Mouse (Mus musculus) layer of hippocampus, adult 6 months (tissue): ENCODE data around the gene Kctd18. TPM values are rescaled to one million over a fixed set of nuclear protein-coding genes. Genes with fewer than 3 reads are reported as not detected.

Experiments
- long read RNA-seq, 2 experiments: library from polyadenylated mRNA; unstranded; transcript quantifications; one replicate each; pipeline ENCODE4 v2.0.0; 2019 to 2020
- polyA plus RNA-seq: library from polyadenylated mRNA; unstranded; fragments of <200 nt; fragmentation: Nextera tagmentation; gene quantifications from 2 replicates; pipeline ENCODE4 v1.2.3, GENCODE M21; 2021

Kctd18 gene
- 6.4 and 8.3 TPM in 2 replicates for polyA plus RNA-seq
- long read RNA-seq, experiment 1, transcript Kctd18-202 (7 exons, 2,512 nt), result major isoform, 9 of 23 reads
- long read RNA-seq, experiment 1, partial matches to known transcripts, result 1 of 23 reads
- long read RNA-seq, experiment 1, other reads (novel, unspliced or antisense), result 11 of 23 reads
- long read RNA-seq, experiment 2, transcript Kctd18-202 (7 exons, 2,512 nt), result major isoform, 31 of 74 reads
- long read RNA-seq, experiment 2, transcript Kctd18-207 (3 exons, 2,261 nt), result minor isoform, 9 of 74 reads
- long read RNA-seq, experiment 2, partial matches to known transcripts, result 3 of 74 reads
- long read RNA-seq, experiment 2, other reads (novel, unspliced or antisense), result 25 of 74 reads

DNA sequence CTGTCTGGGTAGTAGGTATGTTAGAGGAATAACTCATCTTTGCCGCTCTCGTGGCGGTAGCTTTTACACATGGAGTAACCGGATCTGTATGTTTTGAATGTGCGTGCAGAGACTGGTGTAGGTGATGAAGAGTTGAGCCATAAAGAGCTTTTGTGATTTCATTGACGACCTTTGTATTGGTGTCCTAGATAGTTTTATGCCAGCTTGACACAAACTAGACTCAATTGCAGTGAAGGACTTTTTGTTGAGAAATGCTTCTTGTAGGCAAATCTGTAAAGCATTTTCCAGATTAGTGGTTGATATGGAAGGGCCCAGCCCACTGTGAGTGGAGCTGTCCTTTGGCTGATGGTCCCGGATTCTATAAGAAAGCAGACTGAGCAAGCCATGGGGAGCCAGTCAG is at the start of gene Kctd18:
Kctd18 (minus strand) TSS at position 101 of the 400 bp plus-strand sequence.

DNA sequence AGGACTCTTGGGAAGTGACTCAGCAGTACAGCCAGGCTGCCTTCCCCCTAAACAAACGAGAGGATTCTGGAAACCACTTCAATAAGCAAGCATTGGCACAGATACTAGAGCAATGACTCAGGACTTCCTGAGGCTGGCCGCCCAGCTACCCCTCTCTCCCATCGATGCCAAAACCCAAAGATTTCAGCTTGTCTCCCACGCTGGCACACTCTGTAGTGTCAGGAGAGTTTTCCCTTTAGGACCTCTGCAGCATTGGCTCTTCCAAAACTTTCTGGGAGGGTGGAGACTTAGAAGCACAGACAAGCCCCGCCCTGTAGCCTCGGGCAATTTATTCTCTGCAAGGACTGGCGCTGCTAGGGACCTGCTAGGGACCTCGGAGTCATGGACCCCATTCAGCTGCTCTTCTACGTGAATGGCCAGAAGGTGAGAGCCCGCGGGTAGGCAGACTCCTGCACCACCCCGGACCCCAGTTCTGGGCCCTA is 10.9 kb upstream of the Kctd18 start, which contains the start of gene Aox1:
Aox1 (plus strand) TSS at position 296 of the 482 bp plus-strand sequence.

DNA sequence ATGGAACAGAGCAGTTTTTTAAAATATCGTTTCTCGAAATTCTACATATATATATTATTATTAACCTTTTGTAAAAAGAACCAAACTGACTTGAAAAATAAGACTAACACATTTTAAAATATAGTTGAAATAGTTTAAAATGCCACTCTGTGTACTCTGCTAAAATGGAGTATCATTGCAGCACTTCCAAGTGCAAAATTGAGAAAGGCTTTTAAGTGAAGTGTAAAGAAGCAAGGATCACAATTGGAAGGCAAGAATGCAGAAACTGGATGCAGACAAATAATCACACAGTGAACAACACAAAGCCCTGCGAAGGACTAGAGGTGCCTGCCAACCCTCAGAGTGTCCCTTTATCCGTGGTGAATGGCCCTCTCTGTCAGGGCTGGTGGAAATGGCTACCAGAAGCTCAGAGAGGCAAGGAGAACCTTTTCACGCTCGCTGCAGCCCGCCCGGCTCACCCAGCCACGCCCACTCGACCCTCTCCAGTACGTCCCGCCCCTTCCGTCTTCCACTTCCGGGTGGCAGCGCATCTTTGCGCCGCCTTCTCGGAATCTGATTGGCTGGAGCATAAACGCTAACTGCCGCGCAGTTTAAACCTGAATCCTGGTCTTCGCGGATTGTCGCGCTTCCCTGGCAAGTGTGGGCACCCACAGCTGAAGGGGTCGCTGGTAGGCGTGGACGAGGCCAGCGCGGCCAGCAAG is 23.2 kb downstream of the Kctd18 start, which contains the start of gene Sgo2a:
Sgo2a (plus strand) TSS at position 540 of the 701 bp plus-strand sequence.

Other genes starting within 250 kb of the Kctd18 start
- 25.9 and 26.0 TPM in 2 replicates for gene Spats2l, start 244.8 kb downstream of the Kctd18 start, polyA plus RNA-seq
- 0.26 and 0.34 TPM in 2 replicates for gene Sgo2a, start 23.0 kb downstream of the Kctd18 start, polyA plus RNA-seq
- 0.44 and 1.1 TPM in 2 replicates for gene Aox1, start 11.0 kb upstream of the Kctd18 start, polyA plus RNA-seq
- 0.64 and 0.79 TPM in 2 replicates for gene Aox3, start 94.2 kb upstream of the Kctd18 start, polyA plus RNA-seq
- 0.20 and 0.89 TPM in 2 replicates for gene Aox4, start 191.4 kb upstream of the Kctd18 start, polyA plus RNA-seq